Mouse (Mus musculus) monocyte, adult 5-6 weeks (primary cell): ENCODE measurements around the gene Msmp. TPM values are rescaled to one million over a fixed set of nuclear protein-coding genes. Genes with fewer than 3 reads are reported as not detected.

Source experiments
- ATAC-seq: fragments of 153-309, 156-312 bp; replicated peaks from 2 replicates; pipeline ENCODE4 v1.8.0; 2017; ENCODE audit warnings: mild to moderate bottlenecking; ENCODE audit not compliant: low TSS enrichment, insufficient number of reproducible peaks, severe bottlenecking, poor library complexity, low FRiP score
- total RNA-seq: library from RNA; stranded (forward); fragments of 200-1000, 200-491, 200-594 nt; gene quantifications from 3 replicates; pipeline ENCODE4 v1.2.3, GENCODE M21; 2017

Msmp gene
- total RNA-seq, 1 experiment from 2014 or later: 0.48 TPM

GRCm38 (mm10) chr4:43546375-43547047, 37.8 kb downstream of the Msmp start:
- no peak for ATAC-seq

DNA sequence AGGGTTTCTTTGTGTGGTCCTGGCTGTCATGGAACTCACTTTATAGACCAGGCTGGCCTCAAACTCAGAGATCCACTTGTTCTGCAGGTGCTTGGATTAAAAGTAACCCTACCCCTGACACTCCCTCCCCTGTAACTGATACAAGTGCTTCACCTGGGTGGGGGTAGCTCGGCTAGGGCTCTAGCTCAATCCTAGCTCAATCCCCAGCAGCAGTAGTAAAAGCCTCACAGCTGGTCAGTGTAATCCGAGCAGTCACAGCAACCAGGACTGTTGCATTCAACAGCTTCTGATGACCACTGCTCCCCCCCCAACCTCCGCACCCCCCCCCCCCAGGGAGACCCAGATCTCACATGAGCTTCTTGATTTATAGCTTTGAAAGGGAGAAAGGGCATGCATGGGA, 42.2 kb downstream of the Msmp start:
- no peak for ATAC-seq

GRCm38 (mm10) chr4:43536031-43536430, 48.3 kb downstream of the Msmp start:
- no peak for ATAC-seq

GRCm38 (mm10) chr4:43535628-43536027, 48.7 kb downstream of the Msmp start:
- no peak for ATAC-seq

GRCm38 (mm10) chr4:43533270-43533669, 51.0 kb downstream of the Msmp start:
- ATAC-seq: no peak

Other genes starting within 250 kb of the Msmp start
- 0.43 to 7.6 TPM in 2 of 3 replicates, not detected in the other for gene Rusc2, start 202.5 kb downstream of the Msmp start, total RNA-seq
- 1.1 to 2.8 TPM in 2 of 3 replicates, not detected in the other for gene Fam166b, start 155.4 kb downstream of the Msmp start, total RNA-seq
- gene Tesk1, start 142.6 kb downstream of the Msmp start, total RNA-seq: 12.8 to 21.7 TPM (median 12.9 TPM) in 3 replicates
- 76.6 to 146 TPM (median 108 TPM) in 3 replicates for gene Cd72, start 129.9 kb downstream of the Msmp start, total RNA-seq
- 0.49 to 5.0 TPM (median 0.64 TPM) in 3 replicates for gene Sit1, start 100.8 kb downstream of the Msmp start, total RNA-seq
- gene Ccdc107, start 91.6 kb downstream of the Msmp start, total RNA-seq: 21.2 to 29.5 TPM (median 29.3 TPM) in 3 replicates
- 0.97 to 3.4 TPM (median 2.1 TPM) in 3 replicates for gene Arhgef39, start 84.8 kb downstream of the Msmp start, total RNA-seq
- 0.75 to 1.7 TPM (median 1.0 TPM) in 3 replicates for gene Car9, start 77.5 kb downstream of the Msmp start, total RNA-seq
- 4.7 TPM in 1 of 3 replicates, not detected in the others for gene Tpm2, start 60.7 kb downstream of the Msmp start, total RNA-seq
- 80.3 to 165 TPM (median 108 TPM) in 3 replicates for gene Creb3, start 22.2 kb downstream of the Msmp start, total RNA-seq
- gene Tln1, start 21.8 kb downstream of the Msmp start, total RNA-seq: 816 to 935 TPM (median 878 TPM) in 3 replicates
- 17.8 to 28.6 TPM (median 28.5 TPM) in 3 replicates for gene Rgp1, start 5.8 kb downstream of the Msmp start, total RNA-seq
- gene Gba2, start 5.6 kb downstream of the Msmp start, total RNA-seq: 9.3 to 22.3 TPM (median 9.7 TPM) in 3 replicates
- gene Npr2, start 47.4 kb upstream of the Msmp start, total RNA-seq: 0.19 to 0.38 TPM in 2 of 3 replicates, not detected in the other
- gene Spag8, start 69.1 kb upstream of the Msmp start, total RNA-seq: not detected in 3 replicates
- 21.5 to 26.1 TPM (median 25.9 TPM) in 3 replicates for gene Hint2, start 72.0 kb upstream of the Msmp start, total RNA-seq
- 0.19 to 0.32 TPM (median 0.19 TPM) in 3 replicates for gene Tmem8b, start 84.5 kb upstream of the Msmp start, total RNA-seq
- 0.68 to 1.0 TPM (median 0.96 TPM) in 3 replicates for gene Fam221b, start 84.7 kb upstream of the Msmp start, total RNA-seq
- 0.53 TPM in 1 of 3 replicates, not detected in the others for gene Olfr70, start 116.3 kb upstream of the Msmp start, total RNA-seq
- gene Olfr71, start 125.8 kb upstream of the Msmp start, total RNA-seq: not detected in 3 replicates
- not detected in 3 replicates for gene Hrct1, start 142.7 kb upstream of the Msmp start, total RNA-seq
- not detected in 3 replicates for gene Spaar, start 145.5 kb upstream of the Msmp start, total RNA-seq
- not detected in 3 replicates for gene Olfr159, start 186.5 kb upstream of the Msmp start, total RNA-seq
- gene Olfr156, start 239.4 kb upstream of the Msmp start, total RNA-seq: not detected in 3 replicates